Mouse (Mus musculus): ENCODE measurements at regions not wholly inside any gene's neighbourhood (a gene's known extent, or its start where the extent isn't known, plus 50 kb on each side); places are given as distances from the start of the nearest gene placed in this dataset.

- TF ChIP-seq CTCF (IDR thresholded peaks at IDR 0.05; ENCODE audit: low read depth, low read length) (no peak), POLR2A (IDR thresholded peaks at IDR 0.05; ENCODE audit: borderline replicate concordance, low read depth, low read length) (no peak)
Observed at GRCm38 (mm10) chr12:105900479-105900878, 109.5 kb upstream of the Vrk1 start.
